Mouse (Mus musculus) bone marrow, adult 2 months (tissue): Measurements from ENCODE around the gene Gm9040.

Experiments
- CTCF ChIP-seq: fragments of 200-500 bp; IDR thresholded peaks from 2 replicates; pipeline ENCODE4 v1.5.1; 2011; ENCODE audit warnings: low read length, control low read depth; ENCODE audit not compliant: control insufficient read depth, insufficient read depth
- POLR2A ChIP-seq: fragments of 200-500 bp; IDR thresholded peaks from 2 replicates; pipeline ENCODE4 v1.6.1; 2011; ENCODE audit warnings: low read depth, mild to moderate bottlenecking, control low read depth, low read length, borderline replicate concordance; ENCODE audit not compliant: control insufficient read depth

GRCm38 (mm10) chr10:118319024-118319423 is 7.7 kb downstream of the Gm9040 start:
- no peak for TF ChIP-seq POLR2A
- no peak for TF ChIP-seq CTCF
